Mouse (Mus musculus) Muller cell, postnatal 12 days (primary cell): ENCODE results near the gene Sdc1.

Experiments
- DNase-seq: peaks from one replicate; pipeline ENCODE4 v3.0.0-alpha.2; 2015; ENCODE audit errors: inconsistent ontology term

Sdc1 gene

GRCm38 (mm10) chr12:8827014-8827715 lies 56.0 kb downstream of the Sdc1 start:
- DNase-seq = no peak

GRCm38 (mm10) chr12:8829032-8829660 lies 58.0 kb downstream of the Sdc1 start:
- no peak for DNase-seq

DNA sequence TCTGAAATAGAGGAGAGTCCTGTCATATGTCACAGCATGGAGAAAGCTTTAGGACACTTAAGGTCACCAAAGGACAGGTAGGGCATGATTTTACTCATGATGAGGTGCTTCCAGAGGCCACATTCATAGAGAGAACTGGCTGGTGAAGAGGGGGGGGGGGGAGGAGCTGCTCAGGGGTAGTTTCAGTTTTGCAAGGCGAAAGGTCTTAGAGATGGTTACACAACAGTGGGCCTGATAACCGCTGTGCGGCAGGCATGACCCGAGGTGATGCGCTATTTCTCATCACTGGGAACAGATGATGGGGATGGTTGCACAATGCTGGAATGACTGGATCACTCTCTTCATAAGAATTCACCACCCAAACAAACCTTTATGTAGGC lies 58.5 kb downstream of the Sdc1 start:
- no peak for DNase-seq

- DNase-seq = no peak
These were observed 60.0 kb downstream of the Sdc1 start for GRCm38 (mm10) chr12:8830967-8831635.

GRCm38 (mm10) chr12:8831710-8832109 lies 60.6 kb downstream of the Sdc1 start:
- DNase-seq = no peak

DNA sequence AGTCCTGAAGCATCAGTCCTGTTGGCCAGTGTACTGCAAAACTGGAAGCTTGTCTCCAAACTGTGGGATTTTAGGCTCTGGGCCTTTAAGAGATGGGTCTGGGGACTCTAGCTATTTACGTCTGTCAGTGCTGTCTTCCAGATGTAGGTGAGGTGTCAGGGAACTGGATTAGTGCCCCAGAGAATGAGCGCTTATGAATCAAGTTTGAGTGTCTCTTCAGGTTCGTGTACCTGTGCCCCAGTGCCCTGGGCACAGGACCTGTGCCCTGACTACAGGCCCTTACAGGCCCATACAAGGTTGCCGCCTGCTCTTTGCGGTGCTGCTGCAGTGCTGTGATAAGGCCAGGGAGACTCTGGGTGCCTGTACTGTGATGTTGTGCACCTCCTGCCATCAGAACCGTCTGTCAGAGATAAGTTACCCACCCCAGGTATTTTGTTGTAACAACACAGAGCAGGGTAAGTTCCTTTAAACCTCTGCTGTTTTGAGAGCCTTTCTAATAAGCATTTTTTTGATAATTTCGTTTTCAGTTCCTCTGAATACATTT lies 69.7 kb downstream of the Sdc1 start:
- DNase-seq = no peak

DNA sequence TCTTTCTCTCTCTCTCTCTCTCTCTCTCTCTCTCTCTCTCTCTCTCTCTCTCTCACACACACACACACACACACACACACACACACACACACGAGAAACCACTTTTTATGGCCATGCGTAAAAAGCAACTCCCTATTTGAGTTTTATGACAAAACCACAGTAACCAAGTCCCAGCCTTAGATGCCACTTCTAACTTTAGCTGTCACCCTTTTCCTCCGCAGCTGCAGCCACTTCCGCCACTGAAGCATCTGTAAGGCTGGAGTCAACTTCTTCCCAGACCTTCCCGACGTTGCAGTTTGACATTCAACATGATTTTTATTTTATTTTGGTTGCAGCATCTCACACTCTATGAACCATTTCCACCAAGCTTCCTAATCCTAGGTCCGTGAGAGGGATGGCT lies 71.6 kb downstream of the Sdc1 start:
- DNase-seq = no peak
